Mouse (Mus musculus) intestine, embryonic 15.5 days (tissue): ENCODE results near the gene Sfi1. TPM values are rescaled to one million over a fixed set of nuclear protein-coding genes. Genes with fewer than 3 reads are reported as not detected.
A peak's percentile ranks its signal among the peaks of the same experiment; 100 is the strongest.
"Not testable (repeated sequence)": the region's sequence is repeated elsewhere in the genome, so short reads cannot be mapped to it uniquely, and the experiment has no call there.

Experiments
- ATAC-seq: fragments of 200-750 bp; cut with Nextera tagmentation; 2 replicates; pipeline ENCODE4 v1.8.0; 2017; ENCODE audit warnings: moderate TSS enrichment, moderate library complexity
- H3K27ac ChIP-seq: fragments of 300-500 bp; sonication (generic); 2 replicates; pipeline ENCODE4 v1.5.1; 2015; ENCODE audit warnings: mild to moderate bottlenecking, inconsistent platforms
- H3K27me3 ChIP-seq: fragments of 300-500 bp; sonication (generic); replicated peaks from 2 replicates; pipeline ENCODE4 v1.6.1; 2015; ENCODE audit warnings: inconsistent platforms
- H3K36me3 ChIP-seq: fragments of 300-500 bp; sonication (generic); 2 replicates; pipeline ENCODE4 v1.6.1; 2015; ENCODE audit warnings: inconsistent platforms
- H3K4me1 ChIP-seq: fragments of 300-500 bp; sonication (generic); replicated peaks from 2 replicates; pipeline ENCODE4 v1.6.1; 2015; ENCODE audit warnings: inconsistent platforms
- H3K4me2 ChIP-seq: fragments of 300-500 bp; sonication (generic); replicated peaks from 2 replicates; pipeline ENCODE4 v1.6.1; 2015; ENCODE audit warnings: mild to moderate bottlenecking, inconsistent platforms
- H3K4me3 ChIP-seq: fragments of 300-500 bp; sonication (generic); replicated peaks from 2 replicates; pipeline ENCODE4 v1.5.1; 2015; ENCODE audit warnings: inconsistent platforms
- H3K9ac ChIP-seq: fragments of 300-500 bp; sonication (generic); 2 replicates; pipeline ENCODE4 v1.6.1; 2015; ENCODE audit warnings: inconsistent platforms
- H3K9me3 ChIP-seq: fragments of 300-500 bp; sonication (generic); 2 replicates; pipeline ENCODE4 v1.6.1; 2016; ENCODE audit warnings: inconsistent platforms
- WGBS: fragments of 180-500 bp; shearing (Covaris S2); methylation state at CpG from one replicate; pipeline ENCODE4 v1.1.7; 2015; 5-methylcytosine and 5-hydroxymethylcytosine counted together
- polyA plus RNA-seq: library from polyadenylated mRNA; unstranded; fragments of >200 nt; fragmentation: Nextera tagmentation; extraction: Ambion mirVana; gene quantifications from 2 replicates; pipeline ENCODE4 v1.2.1, GENCODE M21; 2015

Gene Sfi1
- polyA plus RNA-seq, 1 experiment from 2014 or later, result 13.0 TPM

DNA sequence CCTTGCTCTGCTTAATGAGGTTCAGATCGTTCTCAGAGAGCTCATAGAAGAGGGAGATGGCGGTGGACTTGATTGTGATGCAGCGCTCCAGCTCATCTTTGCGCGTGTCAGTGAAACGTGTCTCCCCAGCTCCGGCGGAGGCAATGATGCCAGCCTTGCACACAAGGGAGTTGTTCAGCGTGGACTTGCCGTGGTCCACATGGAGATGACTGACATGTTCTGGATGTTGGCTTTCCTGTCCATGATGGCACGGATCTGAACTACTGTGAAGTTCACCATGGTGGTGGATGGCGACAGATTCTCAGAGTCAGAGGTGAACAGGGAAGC is 42.6 kb downstream of the Sfi1 start:
- ATAC-seq, result not testable (repeated sequence)
- WGBS, result 94% methylated on average over 12 of the region's 12 CpGs

DNA sequence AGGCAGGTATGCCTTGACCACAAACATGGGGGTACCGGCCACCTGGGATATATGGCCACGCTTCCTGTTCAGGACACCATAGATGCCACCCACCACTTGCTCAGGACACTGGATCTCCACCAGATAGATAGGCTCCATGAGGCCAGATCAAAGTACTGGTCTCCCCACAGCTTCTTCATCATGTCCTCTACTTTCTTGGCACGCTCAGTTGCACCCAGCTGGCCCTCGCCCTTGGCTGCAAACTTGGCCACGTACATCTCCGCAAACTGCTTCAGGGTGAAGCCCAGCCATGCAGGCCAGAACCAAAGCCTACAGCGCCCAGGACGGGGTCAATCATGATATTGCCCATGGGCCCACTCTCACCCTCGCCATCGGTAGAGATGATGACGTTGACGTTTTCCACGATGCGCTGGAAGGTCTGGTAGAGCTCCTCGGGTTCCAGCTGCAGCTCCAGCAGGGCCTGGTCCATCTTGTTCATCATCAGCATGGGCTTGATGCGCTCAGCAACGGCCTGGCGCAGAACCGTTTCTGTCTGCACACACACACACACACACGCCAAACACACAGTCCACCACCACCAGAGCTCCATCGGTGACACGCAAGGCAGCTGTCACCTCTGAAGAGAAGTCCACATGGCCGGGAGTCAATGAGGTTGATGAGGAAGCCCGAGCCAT is 43.1 kb downstream of the Sfi1 start:
- 95% methylated on average over 24 of the region's 24 CpGs for WGBS
- H3K36me3 ChIP-seq, H3K4me2 ChIP-seq: not testable (repeated sequence)

More for the DNA sequence above, 42.6 kb downstream of the Sfi1 start:
- H3K36me3 ChIP-seq, H3K9ac ChIP-seq, H3K4me2 ChIP-seq, H3K4me1 ChIP-seq, H3K9me3 ChIP-seq, H3K27ac ChIP-seq, H3K4me3 ChIP-seq, H3K27me3 ChIP-seq: not testable (repeated sequence)

DNA sequence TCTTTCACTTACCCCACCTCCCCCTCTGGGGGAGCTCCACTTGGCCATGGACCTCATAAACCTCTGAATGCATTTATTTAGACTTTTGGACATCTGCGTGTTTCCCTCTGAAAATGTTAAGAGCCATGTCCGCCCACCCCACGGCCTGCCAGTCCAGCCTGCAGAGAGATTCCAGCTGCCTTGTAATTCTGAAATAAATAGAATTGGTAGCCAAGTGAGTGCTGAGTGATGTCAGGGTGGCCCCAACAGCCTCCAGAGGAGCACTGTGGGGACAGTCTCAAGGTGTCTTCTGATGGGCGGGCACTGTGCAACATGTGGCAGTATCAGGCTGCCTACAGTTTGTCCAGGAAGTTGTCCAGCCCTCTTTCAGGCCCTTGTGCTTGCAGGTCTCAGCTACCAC is 43.8 kb downstream of the Sfi1 start:
- H3K4me1 ChIP-seq, H3K4me3 ChIP-seq, H3K36me3 ChIP-seq, H3K27me3 ChIP-seq, H3K27ac ChIP-seq, H3K9ac ChIP-seq, H3K9me3 ChIP-seq, ATAC-seq, H3K4me2 ChIP-seq: not testable (repeated sequence)
- 89% methylated on average over 4 of the region's 4 CpGs for WGBS

More for the DNA sequence above, 43.1 kb downstream of the Sfi1 start:
- not testable (repeated sequence) for H3K27ac ChIP-seq, H3K4me1 ChIP-seq, H3K27me3 ChIP-seq, H3K4me3 ChIP-seq, H3K9me3 ChIP-seq, ATAC-seq, H3K9ac ChIP-seq

DNA sequence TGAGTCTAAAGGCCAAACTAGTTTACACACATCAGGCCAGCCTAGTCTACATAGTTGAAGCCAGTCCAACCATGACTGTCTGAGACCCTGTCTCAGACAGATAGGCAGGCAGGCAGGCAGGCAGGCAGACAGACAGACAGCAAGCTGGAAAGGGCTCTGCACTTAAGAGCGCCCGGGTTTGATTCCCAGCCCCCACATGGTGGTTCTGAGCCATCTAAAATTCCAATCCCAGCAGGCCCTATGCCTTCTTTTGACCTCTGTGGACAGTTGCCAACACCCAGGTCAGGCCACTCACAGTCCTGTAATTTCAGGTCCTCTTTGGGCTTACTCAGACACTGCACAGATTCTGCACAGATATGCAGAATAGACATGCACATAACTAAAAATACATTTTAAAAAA is 46.5 kb downstream of the Sfi1 start:
- H3K36me3 ChIP-seq, H3K27me3 ChIP-seq, H3K4me1 ChIP-seq, H3K27ac ChIP-seq, H3K4me3 ChIP-seq, H3K9ac ChIP-seq, H3K4me2 ChIP-seq, ATAC-seq, H3K9me3 ChIP-seq: not testable (repeated sequence)
- 83% methylated on average over 2 of the region's 2 CpGs for WGBS

DNA sequence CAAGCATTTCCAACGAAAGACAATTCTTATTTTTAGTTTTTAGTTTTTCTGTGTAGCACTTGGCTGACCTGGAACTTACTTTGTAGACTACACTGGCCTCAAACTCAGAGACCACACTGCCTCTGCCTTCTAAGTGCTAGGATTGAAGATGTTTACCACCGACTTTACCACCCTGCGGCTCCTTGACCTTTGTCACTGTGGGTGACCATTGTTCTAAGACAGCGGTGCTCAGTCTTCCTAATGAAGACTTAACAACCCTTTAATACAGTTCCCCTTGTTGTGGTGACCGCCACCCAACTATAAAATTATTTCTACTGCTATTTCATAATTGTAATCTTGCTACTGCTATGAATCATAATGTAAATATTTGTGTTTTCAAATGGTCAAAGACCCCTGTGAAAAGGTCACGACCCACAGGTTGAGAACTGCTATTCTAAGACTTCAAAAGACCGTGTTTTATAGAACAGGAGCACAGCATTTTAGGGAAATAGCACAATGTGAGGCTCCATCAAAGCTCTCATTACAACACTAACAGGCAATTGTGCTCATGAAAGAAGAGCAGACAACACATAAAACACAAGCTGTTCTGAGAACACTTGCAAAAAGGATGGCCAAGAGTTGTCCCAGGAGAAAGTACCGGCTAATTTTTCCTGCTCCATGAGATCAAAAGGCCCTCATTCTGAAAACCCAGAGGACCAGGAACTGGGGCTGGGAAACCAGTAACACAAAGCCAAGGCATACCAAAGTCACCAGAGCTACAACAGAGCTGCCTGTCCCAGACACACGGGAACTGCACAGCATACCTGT is 47.7 kb downstream of the Sfi1 start:
- not testable (repeated sequence) for H3K27ac ChIP-seq, H3K9ac ChIP-seq, H3K27me3 ChIP-seq, ATAC-seq, H3K4me3 ChIP-seq, H3K4me2 ChIP-seq, H3K9me3 ChIP-seq, H3K4me1 ChIP-seq, H3K36me3 ChIP-seq
- 80% methylated on average over 9 of the region's 9 CpGs for WGBS

DNA sequence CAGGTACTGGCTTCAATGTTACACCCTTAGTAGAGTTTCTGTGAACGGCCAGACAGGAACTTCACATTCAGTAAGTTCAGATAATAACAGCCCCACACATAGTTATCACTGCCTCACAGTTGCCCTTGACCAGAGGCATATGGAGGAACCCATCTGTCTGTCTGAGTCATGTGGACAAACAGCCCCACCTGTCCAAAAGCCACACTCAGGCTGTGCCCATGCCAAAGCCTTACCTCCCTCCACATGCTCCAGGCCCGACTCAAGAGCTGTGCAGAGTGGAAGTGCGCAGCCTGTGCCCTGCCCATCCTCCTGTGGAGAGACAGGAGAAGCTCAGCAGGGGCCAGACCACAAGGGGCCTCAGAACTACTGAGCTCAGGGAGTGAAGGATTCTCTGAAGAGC is 49.3 kb downstream of the Sfi1 start:
- H3K4me1 ChIP-seq, H3K9ac ChIP-seq, H3K27me3 ChIP-seq, H3K4me3 ChIP-seq, H3K4me2 ChIP-seq, ATAC-seq, H3K9me3 ChIP-seq, H3K36me3 ChIP-seq, H3K27ac ChIP-seq: not testable (repeated sequence)
- 63% methylated on average over 3 of the region's 3 CpGs for WGBS

DNA sequence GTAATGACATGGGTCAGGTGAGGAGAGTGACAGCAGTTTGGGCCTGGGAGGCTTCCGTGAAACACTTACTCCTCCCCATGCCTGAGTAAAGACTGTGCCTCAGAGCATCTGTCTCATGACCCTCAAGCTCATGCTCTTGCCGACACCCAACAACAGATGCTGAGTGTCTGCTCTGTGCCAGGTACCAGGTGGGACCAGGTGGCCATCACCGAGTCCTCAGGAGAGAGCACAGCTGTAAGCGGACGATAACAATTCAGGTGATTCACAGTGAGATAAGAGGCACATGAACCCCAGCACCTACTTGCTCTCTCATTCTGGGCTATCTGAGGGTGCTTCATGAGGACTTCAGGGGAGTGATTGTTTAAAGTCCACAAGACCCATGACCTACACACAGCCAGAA is 50.9 kb downstream of the Sfi1 start:
- 84% methylated on average over 4 of the region's 5 CpGs for WGBS
- not testable (repeated sequence) for H3K4me3 ChIP-seq

DNA sequence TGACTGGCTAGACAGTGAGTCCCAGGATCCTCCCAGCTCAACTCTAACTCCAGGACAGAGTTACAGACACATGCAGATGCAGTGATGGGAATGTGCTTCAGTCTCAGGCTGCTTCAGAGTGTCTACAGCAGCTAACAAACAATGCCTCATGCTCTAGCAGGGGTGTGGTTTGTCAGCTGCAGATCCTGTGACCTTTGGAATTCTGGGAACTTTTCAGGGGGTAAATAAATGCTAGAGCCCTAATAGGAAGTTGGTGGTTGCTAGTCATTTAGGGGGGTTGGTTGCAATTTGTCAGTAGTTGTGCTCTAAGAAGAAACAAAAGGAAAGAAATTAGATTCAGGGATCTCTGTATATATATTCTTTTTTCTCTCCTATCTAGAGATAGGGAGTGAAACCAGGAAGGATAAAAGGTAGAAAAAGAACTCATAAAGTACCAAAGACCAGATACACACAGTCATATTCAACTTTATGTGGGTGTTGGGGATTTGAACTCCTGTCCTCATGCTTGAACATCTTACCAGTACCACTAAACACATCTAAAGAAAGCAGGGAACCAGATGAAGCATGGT is 52.2 kb downstream of the Sfi1 start:
- ATAC-seq, result not testable (repeated sequence)

More for the DNA sequence above, 50.9 kb downstream of the Sfi1 start:
- not testable (repeated sequence) for H3K9me3 ChIP-seq, H3K36me3 ChIP-seq, H3K27ac ChIP-seq, H3K27me3 ChIP-seq, H3K9ac ChIP-seq, H3K4me2 ChIP-seq, H3K4me1 ChIP-seq
- peak; percentile 72 for ATAC-seq

DNA sequence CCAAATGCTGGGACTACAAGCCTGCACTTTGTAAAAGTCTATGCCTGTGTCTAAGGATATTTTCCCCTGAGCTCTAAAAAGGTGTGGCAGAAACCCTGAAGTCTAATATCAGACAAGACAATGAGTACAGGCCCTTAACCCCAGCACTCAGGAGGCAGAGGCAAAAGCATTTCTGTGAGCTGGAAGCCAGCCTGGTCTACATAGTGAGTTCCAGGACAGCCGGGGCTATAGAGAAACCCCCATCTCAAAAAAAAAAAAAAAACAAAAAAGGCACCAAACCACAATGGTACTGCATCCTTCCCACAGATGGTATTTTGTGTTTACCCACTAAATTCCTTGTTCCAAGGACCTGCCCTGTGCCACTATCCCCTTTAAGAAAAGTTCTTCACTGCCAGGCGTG is 54.9 kb downstream of the Sfi1 start:
- H3K36me3 ChIP-seq, H3K4me2 ChIP-seq, H3K9ac ChIP-seq, H3K4me3 ChIP-seq, H3K27ac ChIP-seq, ATAC-seq, H3K4me1 ChIP-seq, H3K9me3 ChIP-seq, H3K27me3 ChIP-seq: not testable (repeated sequence)
- WGBS, result 86% methylated on average over 2 of the region's 2 CpGs

More for the DNA sequence above, 52.2 kb downstream of the Sfi1 start:
- not testable (repeated sequence) for H3K4me3 ChIP-seq, H3K9ac ChIP-seq, H3K4me2 ChIP-seq, H3K4me1 ChIP-seq, H3K9me3 ChIP-seq, H3K27me3 ChIP-seq, H3K27ac ChIP-seq, H3K36me3 ChIP-seq

DNA sequence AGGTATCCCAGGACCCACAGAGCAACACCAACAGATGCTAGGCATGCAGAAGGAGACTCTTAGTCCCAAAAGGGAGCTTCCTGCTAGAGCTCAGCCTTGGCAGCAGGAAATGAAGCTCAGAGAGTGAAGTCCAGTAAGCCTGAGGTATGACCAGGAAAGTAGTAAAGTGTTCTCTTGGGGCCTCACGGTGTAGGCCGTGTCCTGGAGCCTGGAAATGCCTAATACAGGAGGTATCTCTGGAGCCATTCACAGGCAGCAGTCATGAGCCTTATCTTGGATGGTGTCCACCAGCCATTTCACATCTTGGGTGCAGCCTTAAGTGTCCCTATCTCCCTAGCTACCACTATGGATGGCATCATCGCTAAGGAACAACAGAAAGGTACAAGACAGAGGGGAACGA is 56.0 kb downstream of the Sfi1 start:
- not testable (repeated sequence) for H3K4me3 ChIP-seq, H3K9ac ChIP-seq, H3K4me2 ChIP-seq, H3K4me1 ChIP-seq, H3K27me3 ChIP-seq, H3K9me3 ChIP-seq, H3K27ac ChIP-seq, H3K36me3 ChIP-seq
- WGBS, result 87% methylated on average over 4 of the region's 4 CpGs
- ATAC-seq, result peak; percentile 21

DNA sequence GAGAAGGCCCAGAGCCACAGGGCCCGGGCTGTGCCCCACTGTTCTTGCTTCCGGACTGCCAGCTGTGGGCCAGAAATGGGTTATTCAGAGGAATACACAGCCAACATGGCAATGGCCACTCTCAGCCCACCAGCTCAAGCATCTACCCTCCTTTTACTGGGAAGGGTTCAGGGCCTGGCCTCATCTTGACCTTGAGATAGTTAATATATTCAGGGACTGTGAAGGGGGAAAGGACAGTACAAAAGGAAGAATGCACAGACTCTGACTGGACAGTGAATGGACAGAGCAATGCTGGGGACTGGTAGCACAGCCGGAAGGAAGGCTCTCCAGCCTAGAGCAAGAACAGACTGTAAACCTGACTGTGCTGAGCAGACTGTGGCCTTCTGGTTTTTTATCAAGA is 57.3 kb downstream of the Sfi1 start:
- 91% methylated on average over 3 of the region's 3 CpGs for WGBS
- not testable (repeated sequence) for ATAC-seq, H3K27ac ChIP-seq, H3K9ac ChIP-seq, H3K4me3 ChIP-seq, H3K27me3 ChIP-seq, H3K36me3 ChIP-seq, H3K4me1 ChIP-seq, H3K4me2 ChIP-seq, H3K9me3 ChIP-seq

DNA sequence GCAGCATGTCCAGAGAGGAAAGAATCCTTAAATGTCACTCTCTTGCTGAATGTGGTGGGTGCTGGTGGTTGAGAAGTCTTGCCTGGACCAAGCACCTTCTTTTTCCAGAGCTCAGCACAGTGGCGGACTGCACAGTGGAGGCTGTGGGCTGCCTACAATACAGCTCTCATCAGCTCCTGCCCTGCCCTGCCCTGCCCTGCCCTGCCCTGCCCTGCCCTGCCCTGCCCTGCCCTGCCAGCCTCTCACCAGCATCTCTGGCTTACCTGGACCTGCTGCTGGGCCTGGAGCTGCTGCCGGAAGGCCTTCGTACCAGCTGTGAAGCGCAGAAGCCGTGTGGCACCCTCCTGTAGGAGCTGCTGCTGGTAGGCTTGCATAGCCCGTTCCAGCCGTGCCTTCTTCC is 57.9 kb downstream of the Sfi1 start:
- H3K27ac ChIP-seq, H3K9ac ChIP-seq, H3K9me3 ChIP-seq, ATAC-seq, H3K4me2 ChIP-seq, H3K4me1 ChIP-seq, H3K4me3 ChIP-seq, H3K36me3 ChIP-seq, H3K27me3 ChIP-seq: not testable (repeated sequence)
- WGBS, result 82% methylated on average over 5 of the region's 7 CpGs

DNA sequence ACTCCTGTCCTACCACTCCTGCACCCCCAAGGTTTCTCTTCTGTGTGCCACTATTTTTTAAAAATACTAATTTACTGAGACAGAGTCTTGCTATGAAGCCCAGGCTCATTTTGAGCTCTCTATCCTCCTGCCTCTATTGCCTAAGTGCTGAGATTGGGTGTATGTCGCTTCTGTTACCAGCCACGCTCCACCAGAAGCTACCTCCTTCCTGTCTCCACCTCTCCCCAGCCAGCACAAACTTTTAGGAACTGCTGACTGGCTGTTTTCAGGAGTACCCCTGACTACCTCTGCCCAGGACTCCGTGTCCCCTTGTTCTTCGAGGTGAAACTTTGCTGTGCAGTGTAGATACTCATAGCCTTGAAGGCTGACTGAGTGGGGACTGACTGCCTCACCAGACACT is 59.9 kb downstream of the Sfi1 start:
- H3K4me2 ChIP-seq, H3K4me1 ChIP-seq, H3K27ac ChIP-seq, H3K9me3 ChIP-seq, H3K4me3 ChIP-seq, H3K27me3 ChIP-seq, H3K9ac ChIP-seq, H3K36me3 ChIP-seq: not testable (repeated sequence)
- no CpG with 5 or more reads among the region's 4 CpGs for WGBS
- ATAC-seq, result peak; percentile 2; the same call in 1 of the 2 replicates
